Mouse (Mus musculus) ES-E14 (cell line): ENCODE results near the gene Syt11. TPM values are rescaled to one million over a fixed set of nuclear protein-coding genes. Genes with fewer than 3 reads are reported as not detected.
A peak's percentile ranks its signal among the peaks of the same experiment; 100 is the strongest.
"Not testable (repeated sequence)": the region's sequence is repeated elsewhere in the genome, so short reads cannot be mapped to it uniquely, and the experiment has no call there.

Source experiments
- DNase-seq: peaks from one replicate; pipeline ENCODE4 v3.0.0-alpha.2; 2013; ENCODE audit warnings: low read depth, low spot score
- H3K27ac ChIP-seq: 2 replicates; pipeline ENCODE4 v1.5.1; 2012; ENCODE audit warnings: low read depth, mild to moderate bottlenecking, low read length, moderate library complexity, mixed read lengths; ENCODE audit not compliant: poor library complexity, insufficient read depth, severe bottlenecking
- H3K36me3 ChIP-seq: 2 replicates; pipeline ENCODE4 v1.6.1; 2012; ENCODE audit warnings: mild to moderate bottlenecking, low read length, moderate library complexity, mixed read lengths; ENCODE audit not compliant: control insufficient read depth, poor library complexity, insufficient read depth, severe bottlenecking
- H3K4me1 ChIP-seq, 2 experiments: fragments of 150-350 bp in 1 of 2; sonication (generic) in 1 of 2; 2 replicates each; pipeline ENCODE4 v1.6.1; 2012; ENCODE audit warnings: low read length in 2 of 2, mild to moderate bottlenecking in 1 of 2, mixed read lengths in 1 of 2; ENCODE audit not compliant: control insufficient read depth in 2 of 2, insufficient read depth in 2 of 2, poor library complexity in 1 of 2
- H3K4me3 ChIP-seq, 2 experiments: fragments of 150-350 bp in 1 of 2; sonication (generic) in 1 of 2; 2 replicates each; pipeline ENCODE4 v1.5.1; 2012; ENCODE audit warnings: low read length in 2 of 2, low read depth in 1 of 2, mild to moderate bottlenecking in 1 of 2, mixed read lengths in 1 of 2; ENCODE audit not compliant: insufficient read depth in 1 of 2, poor library complexity in 1 of 2, severe bottlenecking in 1 of 2
- H3K9ac ChIP-seq: 2 replicates; pipeline ENCODE4 v1.6.1; 2012; ENCODE audit warnings: low read depth, mild to moderate bottlenecking, low read length, mixed read lengths; ENCODE audit not compliant: poor library complexity, insufficient read depth, severe bottlenecking
- H3K9me3 ChIP-seq: fragments of 150-350 bp; sonication (generic); 2 replicates; pipeline ENCODE4 v1.6.1; 2012; ENCODE audit warnings: low read depth, mild to moderate bottlenecking, low read length; ENCODE audit not compliant: control insufficient read depth, insufficient read depth
- CHD2 ChIP-seq: IDR thresholded peaks from 2 replicates; pipeline ENCODE4 v1.6.1; 2014; ENCODE audit warnings: mild to moderate bottlenecking, low read depth, low read length, inconsistent platforms
- ZC3H11A ChIP-seq: IDR thresholded peaks from 2 replicates; pipeline ENCODE4 v1.6.1; 2012; ENCODE audit warnings: low read depth, mild to moderate bottlenecking, inconsistent platforms, low read length, borderline replicate concordance
- ZNF384 ChIP-seq: IDR thresholded peaks from 2 replicates; pipeline ENCODE4 v1.6.1; 2012; ENCODE audit warnings: low read depth, low read length, inconsistent platforms
- in situ Hi-C, 2 experiments: fragments of 600-800 bp; cut with MboI; formaldehyde crosslinking; loops; one replicate each; pipeline ENCODE4 v1.15.1; 2025; ENCODE audit warnings: low sequenced_read_pairs in 2 of 2, inconsistent platforms in 1 of 2; ENCODE audit not compliant: unreplicated experiment in 2 of 2
- total RNA-seq: library from RNA; depleted of rRNA; stranded (reverse); fragments of 300-350 nt; gene quantifications from 2 replicates; pipeline ENCODE4 v1.2.3, GENCODE M21; 2012; rRNA removed

The Syt11 gene
- total RNA-seq, result 12.4 and 13.9 TPM in 2 replicates

DNA sequence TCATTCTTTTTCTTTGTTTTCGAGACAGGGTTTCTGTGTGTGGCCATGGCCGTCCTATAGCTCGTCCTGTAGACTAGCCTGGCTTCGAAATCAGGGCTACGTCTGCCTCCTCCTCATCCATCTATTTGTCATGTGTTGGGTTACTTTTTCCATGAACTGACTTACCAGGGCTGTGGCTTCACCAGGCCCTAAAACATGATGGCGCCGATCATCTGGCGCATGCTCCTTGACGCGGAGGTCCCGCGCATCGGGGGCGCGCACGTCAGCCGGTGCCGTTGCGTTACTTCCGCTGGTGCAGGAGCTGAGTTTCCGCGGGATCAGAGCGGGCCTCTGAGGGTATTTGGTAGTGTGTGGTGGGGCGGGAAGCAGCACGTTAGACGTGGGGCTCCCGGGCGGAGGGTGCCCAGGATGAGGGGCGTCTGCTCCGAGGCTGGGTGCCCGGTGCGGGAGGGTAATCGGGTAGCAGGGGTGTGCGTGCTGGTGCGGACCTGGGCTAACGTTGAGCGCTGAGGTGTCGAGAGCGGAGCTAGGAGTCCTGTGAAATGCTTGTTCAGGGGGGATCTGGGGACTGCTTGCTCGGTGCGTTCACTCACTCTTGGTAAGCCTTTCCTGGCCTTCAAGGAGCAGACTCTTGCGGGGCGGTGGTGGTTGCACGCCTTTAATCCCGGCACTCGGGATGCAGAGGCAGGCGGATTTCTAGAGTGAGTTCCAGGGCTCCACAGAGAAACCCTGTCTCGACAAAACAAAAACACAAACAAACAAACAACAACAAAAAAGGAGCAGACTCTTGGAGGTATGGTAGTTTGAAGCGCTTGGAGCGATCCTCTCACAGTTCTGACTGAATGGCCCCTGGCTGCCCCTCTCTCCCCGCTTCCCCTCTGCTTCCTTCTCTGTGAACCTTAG is at the start of gene Syt11:
Gene Syt11, minus strand, starts transcription at position 226 of the 903 bp plus-strand sequence.
- H3K4me1 ChIP-seq, H3K9me3 ChIP-seq, DNase-seq, in situ Hi-C loops, H3K36me3 ChIP-seq: not testable (repeated sequence)
- peak within 1 kb of the TSS; percentile 88 for H3K9ac ChIP-seq
- H3K27ac ChIP-seq, result peak within 1 kb of the TSS; percentile 86
- H3K4me3 ChIP-seq, result peak within 1 kb of the TSS; percentile 67 to 76

- H3K4me3 ChIP-seq, result no peak overlapping the region
- no peak for TF ChIP-seq ZNF384
- TF ChIP-seq CHD2, result no peak
- TF ChIP-seq ZC3H11A, result no peak
Observed at GRCm38 (mm10) chr3:88803910-88804540, 29.1 kb upstream of the Syt11 start.

GRCm38 (mm10) chr3:88797507-88797906 is 22.5 kb upstream of the Syt11 start:
- H3K4me3 ChIP-seq, H3K36me3 ChIP-seq, H3K9ac ChIP-seq, H3K27ac ChIP-seq, in situ Hi-C loops, H3K9me3 ChIP-seq, H3K4me1 ChIP-seq: not testable (repeated sequence)
- peak; percentile 7 for DNase-seq

More at GRCm38 (mm10) chr3:88803910-88804540, 29.1 kb upstream of the Syt11 start:
- Histone ChIP-seq H3K36me3 (peaks cover 6% of the 10 kb centered on the region), H3K4me1 (no peaks in the 10 kb centered on the region), H3K9ac (no peak overlapping the region), H3K27ac (no peak overlapping the region), H3K9me3 (no peaks in the 10 kb centered on the region)
- in situ Hi-C loops, result no loop called here
- no peak for DNase-seq

- H3K9ac ChIP-seq, H3K4me1 ChIP-seq, H3K4me3 ChIP-seq, H3K9me3 ChIP-seq, DNase-seq, H3K27ac ChIP-seq, in situ Hi-C loops, H3K36me3 ChIP-seq: not testable (repeated sequence)
Observed at GRCm38 (mm10) chr3:88788033-88788432, 13.1 kb upstream of the Syt11 start.

GRCm38 (mm10) chr3:88786805-88787204 is 11.8 kb upstream of the Syt11 start:
- H3K27ac ChIP-seq, H3K9me3 ChIP-seq, in situ Hi-C loops, H3K9ac ChIP-seq, DNase-seq, H3K4me3 ChIP-seq, H3K4me1 ChIP-seq, H3K36me3 ChIP-seq: not testable (repeated sequence)

GRCm38 (mm10) chr3:88786323-88786722 is 11.4 kb upstream of the Syt11 start:
- H3K4me1 ChIP-seq, H3K9me3 ChIP-seq, H3K4me3 ChIP-seq, H3K9ac ChIP-seq, DNase-seq, in situ Hi-C loops, H3K27ac ChIP-seq, H3K36me3 ChIP-seq: not testable (repeated sequence)
